Mouse (Mus musculus) forebrain, embryonic 15.5 days (tissue): Measurements from ENCODE around the gene C1qb. TPM values are rescaled to one million over a fixed set of nuclear protein-coding genes. Genes with fewer than 3 reads are reported as not detected.

Source experiments
- ATAC-seq: fragments of 200-750 bp; cut with Nextera tagmentation; replicated peaks from 2 replicates; pipeline ENCODE4 v1.8.0; 2017; ENCODE audit warnings: mild to moderate bottlenecking, moderate TSS enrichment, moderate library complexity
- H3K27ac ChIP-seq: fragments of 300-500 bp; sonication (generic); replicated peaks from 2 replicates; pipeline ENCODE4 v1.5.1; 2015; ENCODE audit warnings: mild to moderate bottlenecking, inconsistent platforms
- H3K27me3 ChIP-seq: fragments of 300-500 bp; sonication (generic); 2 replicates; pipeline ENCODE4 v1.6.1; 2015; ENCODE audit warnings: inconsistent platforms
- H3K36me3 ChIP-seq: fragments of 300-500 bp; sonication (generic); 2 replicates; pipeline ENCODE4 v1.6.1; 2015; ENCODE audit warnings: mild to moderate bottlenecking, inconsistent platforms
- H3K4me1 ChIP-seq: fragments of 300-500 bp; sonication (generic); 2 replicates; pipeline ENCODE4 v1.6.1; 2015; ENCODE audit warnings: inconsistent platforms
- H3K4me2 ChIP-seq: fragments of 300-500 bp; sonication (generic); replicated peaks from 2 replicates; pipeline ENCODE4 v1.6.1; 2015; ENCODE audit warnings: mild to moderate bottlenecking, inconsistent platforms
- H3K4me3 ChIP-seq: fragments of 300-500 bp; sonication (generic); 2 replicates; pipeline ENCODE4 v1.5.1; 2015; ENCODE audit warnings: mild to moderate bottlenecking, inconsistent platforms
- H3K9ac ChIP-seq: fragments of 300-500 bp; sonication (generic); replicated peaks from 2 replicates; pipeline ENCODE4 v1.6.1; 2015; ENCODE audit warnings: mild to moderate bottlenecking, inconsistent platforms
- H3K9me3 ChIP-seq: fragments of 300-500 bp; sonication (generic); 2 replicates; pipeline ENCODE4 v1.6.1; 2016; ENCODE audit warnings: inconsistent platforms
- WGBS: fragments of 180-500 bp; shearing (Covaris S2); methylation state at CpG from one replicate; pipeline ENCODE4 v1.1.7; 2015; ENCODE audit warnings: mixed read lengths; 5-methylcytosine and 5-hydroxymethylcytosine counted together
- polyA plus RNA-seq: library from polyadenylated mRNA; unstranded; fragments of >200 nt; fragmentation: Nextera tagmentation; extraction: Ambion mirVana; gene quantifications from 2 replicates; pipeline ENCODE4 v1.2.1, GENCODE M21; 2015

The C1qb gene
- polyA plus RNA-seq, 1 experiment from 2014 or later: 30.5 TPM

DNA sequence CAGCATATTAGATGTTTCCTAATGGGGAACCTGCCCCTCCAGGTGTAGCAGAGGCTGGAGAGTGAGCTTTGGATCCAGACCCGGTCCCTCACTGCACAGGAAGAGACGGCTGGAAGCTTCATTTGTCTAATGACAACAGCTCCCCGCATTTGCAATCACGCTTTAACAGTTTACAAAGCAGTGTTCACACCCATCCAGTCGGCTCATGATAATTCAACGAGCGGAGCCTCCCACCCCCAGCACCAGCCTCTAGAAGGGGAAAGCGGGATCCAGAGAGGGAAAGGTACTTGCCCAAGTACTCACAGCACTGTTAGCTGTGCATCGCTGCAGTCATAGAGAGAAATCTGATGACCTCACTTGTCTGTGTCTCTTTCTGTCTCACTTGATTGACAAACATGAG is 47.5 kb downstream of the C1qb start:
- WGBS: 23% methylated on average over 9 of the region's 9 CpGs
- Histone ChIP-seq H3K36me3 (no peaks in the 10 kb centered on the region), H3K4me1 (peaks cover 42% of the 10 kb centered on the region), H3K4me3 (no peak overlapping the region), H3K27ac (no peak overlapping the region), H3K9me3 (no peaks in the 10 kb centered on the region), H3K27me3 (no peaks in the 10 kb centered on the region), H3K9ac (no peak overlapping the region), H3K4me2 (no peak overlapping the region)
- no peak for ATAC-seq

GRCm38 (mm10) chr4:136838026-136838425 is 48.0 kb downstream of the C1qb start:
- ATAC-seq: no peak
- no peaks in the 10 kb centered on the region for H3K9me3 ChIP-seq
- H3K27me3 ChIP-seq: no peaks in the 10 kb centered on the region
- H3K4me3 ChIP-seq: no peak overlapping the region
- H3K9ac ChIP-seq: no peak overlapping the region
- no peak overlapping the region for H3K27ac ChIP-seq
- 50% methylated on average over 9 of the region's 9 CpGs for WGBS
- no peaks in the 10 kb centered on the region for H3K36me3 ChIP-seq
- peaks cover 46% of the 10 kb centered on the region for H3K4me1 ChIP-seq
- no peak overlapping the region for H3K4me2 ChIP-seq

GRCm38 (mm10) chr4:136836387-136836931 is 49.5 kb downstream of the C1qb start:
- Histone ChIP-seq H3K4me2 (peak overlapping the region; percentile 85), H3K36me3 (no peaks in the 10 kb centered on the region), H3K4me3 (peak overlapping the region; percentile 62), H3K9me3 (no peaks in the 10 kb centered on the region), H3K27ac (peak overlapping the region; percentile 100), H3K4me1 (peaks cover 56% of the 10 kb centered on the region), H3K27me3 (no peaks in the 10 kb centered on the region), H3K9ac (peak overlapping the region; percentile 92)
- under 1% methylated on average over 27 of the region's 27 CpGs for WGBS
- ATAC-seq: peak; percentile 73

DNA sequence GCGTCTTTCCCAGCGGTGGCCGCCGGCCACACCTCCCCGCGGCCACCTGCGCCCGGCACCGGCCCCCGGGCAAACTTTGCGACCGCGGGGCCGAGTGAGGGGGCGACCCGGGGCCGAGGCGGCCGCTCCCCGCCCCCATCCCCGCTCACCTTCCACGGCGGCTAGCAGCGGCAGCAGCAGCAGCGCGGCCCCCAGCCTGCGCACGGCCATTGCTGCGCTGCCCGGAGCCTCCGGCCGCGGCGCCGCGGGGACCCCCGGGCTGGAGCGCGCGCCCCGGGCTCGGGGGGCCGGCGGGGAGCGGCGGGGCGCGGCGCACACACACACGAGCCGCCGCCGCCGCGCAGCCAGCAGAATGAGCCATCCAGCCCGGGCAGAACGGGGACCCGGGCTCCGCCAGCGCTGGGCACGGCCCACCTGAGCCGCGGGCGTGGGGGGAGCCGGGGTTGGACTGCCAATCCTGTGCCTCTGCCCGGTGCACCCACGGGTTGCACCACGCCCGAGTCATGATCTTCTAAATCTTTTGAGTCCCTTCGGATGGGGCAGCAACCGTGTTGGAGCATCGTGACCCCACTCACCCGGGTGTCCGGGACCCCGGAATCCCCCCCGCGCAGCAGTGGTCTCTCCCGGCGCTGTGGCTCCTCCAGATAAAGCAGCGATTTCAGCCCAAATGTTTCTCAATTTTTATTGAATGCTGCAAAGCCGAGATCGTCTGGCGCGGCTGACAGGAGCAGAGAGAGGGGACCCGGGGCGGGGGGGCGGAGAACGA is 50.2 kb downstream of the C1qb start, which contains the start of gene Ephb2:
Gene Ephb2, minus strand, starts transcription at position 368 of the 766 bp plus-strand sequence.
- WGBS: 1% methylated on average over 85 of the region's 88 CpGs
- Histone ChIP-seq H3K4me1 (peaks cover 59% of the 10 kb centered on the region), H3K27me3 (no peaks in the 10 kb centered on the region), H3K27ac (peak within 1 kb of the TSS; percentile 100), H3K9me3 (no peaks in the 10 kb centered on the region), H3K4me3 (peak within 1 kb of the TSS; percentile 62), H3K4me2 (peak within 1 kb of the TSS; percentile 85), H3K36me3 (no peaks in the 10 kb centered on the region), H3K9ac (peak within 1 kb of the TSS; percentile 92)
- peak; percentile 85 for ATAC-seq

DNA sequence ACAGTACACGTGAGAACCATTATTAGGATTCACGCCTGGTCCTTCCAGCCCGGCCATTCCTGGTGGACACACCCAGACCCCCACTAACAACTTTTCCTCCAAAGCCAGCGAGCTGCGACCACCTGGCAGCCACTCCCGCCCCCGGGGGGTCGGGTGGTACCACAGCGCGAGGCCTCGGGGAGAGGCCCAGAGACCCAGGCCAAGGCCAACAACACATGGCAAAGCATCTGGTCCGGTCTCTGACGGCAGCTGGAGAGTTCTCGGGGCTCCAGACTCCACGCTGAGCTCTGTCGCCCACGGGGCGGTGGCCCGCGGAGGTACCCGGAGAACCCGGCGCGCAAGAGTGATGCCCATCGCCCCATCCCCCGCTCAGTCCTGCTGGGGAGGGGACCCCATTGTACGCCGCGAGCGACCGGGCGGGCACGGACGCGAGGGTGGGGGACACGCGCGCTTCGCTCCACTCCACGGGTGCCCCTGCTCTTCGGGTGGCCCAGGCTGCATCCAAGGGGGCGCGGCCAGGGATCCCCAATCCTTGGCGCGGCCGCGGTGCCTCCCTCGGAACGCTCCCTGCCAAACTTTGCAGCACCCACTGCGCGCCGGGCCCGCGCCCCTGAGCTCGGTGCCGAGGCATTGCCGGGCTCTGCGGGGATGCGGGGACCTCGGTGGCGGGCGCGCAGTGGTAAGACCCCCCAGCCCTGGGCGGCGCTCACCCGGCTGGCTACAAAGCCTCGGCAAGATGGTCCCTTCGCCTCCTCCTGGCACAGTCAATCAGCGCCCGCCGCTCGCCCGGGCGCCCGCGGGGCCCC is 51.0 kb downstream of the C1qb start:
- H3K9me3 ChIP-seq: no peaks in the 10 kb centered on the region
- peaks cover 66% of the 10 kb centered on the region for H3K4me1 ChIP-seq
- peak; percentile 21; the same call in 1 of the 2 replicates for ATAC-seq
- peak overlapping the region; percentile 62 for H3K4me3 ChIP-seq
- no peaks in the 10 kb centered on the region for H3K36me3 ChIP-seq
- peak overlapping the region; percentile 100 for H3K27ac ChIP-seq
- WGBS: under 1% methylated on average over 70 of the region's 76 CpGs
- H3K9ac ChIP-seq: peak overlapping the region; percentile 92
- H3K27me3 ChIP-seq: no peaks in the 10 kb centered on the region
- peak overlapping the region; percentile 85 for H3K4me2 ChIP-seq

DNA sequence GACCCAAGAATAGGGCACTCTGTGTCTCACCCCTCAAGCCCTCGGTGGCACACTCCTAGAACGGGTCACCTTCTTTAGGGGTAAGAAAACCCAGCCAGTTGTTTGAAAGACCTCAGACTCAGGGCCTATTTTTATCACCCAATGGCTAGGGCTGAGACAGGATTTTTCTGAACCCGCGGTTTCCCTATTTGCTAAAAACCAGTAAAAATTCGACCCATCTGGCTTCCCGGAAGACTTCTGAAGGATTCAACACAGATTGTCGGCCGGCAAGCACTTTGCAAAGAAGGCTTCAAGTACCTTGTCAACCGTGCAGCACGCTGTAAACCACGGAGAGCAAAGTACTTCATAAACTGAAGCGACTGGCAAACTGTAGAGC is 51.6 kb downstream of the C1qb start:
- Histone ChIP-seq H3K9me3 (no peaks in the 10 kb centered on the region), H3K9ac (peak overlapping the region; percentile 92), H3K36me3 (no peaks in the 10 kb centered on the region), H3K4me3 (peak overlapping the region; percentile 62), H3K27me3 (no peaks in the 10 kb centered on the region), H3K4me1 (peaks cover 72% of the 10 kb centered on the region), H3K4me2 (peak overlapping the region; percentile 85), H3K27ac (peak overlapping the region; percentile 100)
- ATAC-seq: no peak
- 3% methylated on average over 12 of the region's 12 CpGs for whole genome bisulfite sequencing

DNA sequence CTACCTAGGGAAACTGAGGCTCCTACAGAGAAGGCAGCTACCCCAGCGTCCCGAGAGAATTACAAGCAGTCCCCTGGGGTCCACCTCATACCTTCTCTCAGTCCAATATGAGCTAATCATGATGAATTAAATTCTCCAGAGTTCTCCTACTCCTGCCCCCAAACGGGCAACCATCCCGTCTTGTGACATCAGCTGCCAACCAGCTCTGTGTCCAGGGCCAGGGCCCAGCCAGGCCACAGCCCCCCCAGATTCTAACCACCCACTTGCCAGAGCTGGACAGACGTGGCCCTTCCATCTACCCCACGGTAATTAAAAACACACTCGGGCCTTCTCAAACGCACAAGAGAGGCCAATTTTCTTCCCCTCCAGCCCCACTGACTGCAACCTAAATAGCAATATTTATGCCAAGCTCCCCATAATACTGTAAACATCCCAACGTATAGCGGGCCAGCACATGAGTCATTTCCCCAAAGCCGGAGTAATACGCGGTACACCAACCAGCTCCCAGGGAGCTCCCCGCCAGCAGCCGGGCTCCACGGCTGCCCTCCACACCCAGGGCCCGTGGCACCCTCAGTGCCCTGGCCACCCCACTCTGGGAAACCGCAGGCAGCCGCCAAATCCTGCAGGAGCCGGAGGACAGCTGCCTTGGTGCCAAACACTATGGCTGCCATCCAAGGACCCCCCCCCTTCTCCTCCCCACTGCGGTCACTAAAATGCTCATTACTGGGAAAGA is 52.2 kb downstream of the C1qb start:
- Histone ChIP-seq H3K36me3 (no peaks in the 10 kb centered on the region), H3K27me3 (no peaks in the 10 kb centered on the region), H3K4me1 (peaks cover 78% of the 10 kb centered on the region), H3K9me3 (no peaks in the 10 kb centered on the region), H3K27ac (peak overlapping the region; percentile 100), H3K4me3 (peak overlapping the region; percentile 62), H3K9ac (peak overlapping the region; percentile 92), H3K4me2 (peak overlapping the region; percentile 85)
- ATAC-seq: no peak
- 19% methylated on average over 21 of the region's 21 CpGs for WGBS

DNA sequence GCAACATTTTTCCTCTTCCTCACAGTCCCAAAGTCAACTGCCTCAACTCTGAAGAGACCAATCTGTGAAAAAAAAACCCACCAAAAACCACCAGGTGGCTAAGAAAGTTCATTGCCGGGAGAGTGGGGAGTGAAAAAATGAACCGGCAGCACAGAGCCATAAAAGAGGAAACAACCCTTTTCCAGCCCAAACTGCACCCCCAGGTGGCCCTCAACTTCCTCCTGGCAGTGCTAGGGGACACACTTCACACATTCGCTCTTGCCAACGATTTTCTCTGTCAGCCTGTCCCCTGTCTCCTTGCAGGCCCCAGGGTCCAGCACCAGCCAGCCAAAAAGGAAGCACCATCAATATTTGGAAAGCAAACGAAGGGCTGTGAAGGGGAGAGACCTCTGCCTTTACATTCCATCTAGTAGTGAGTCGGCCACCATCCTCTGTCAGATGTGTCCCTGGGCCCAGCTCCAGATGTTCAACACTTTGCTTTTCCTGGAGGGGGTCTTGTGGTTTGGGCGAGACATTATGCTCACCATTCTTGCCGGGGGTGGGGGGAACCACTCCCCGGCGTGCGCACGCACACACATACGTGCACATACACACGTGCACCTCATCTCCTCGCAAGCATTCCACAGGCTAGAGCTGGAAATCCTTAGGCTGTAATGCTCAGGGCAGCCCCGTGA is 53.3 kb downstream of the C1qb start:
- Histone ChIP-seq H3K4me2 (peak overlapping the region; percentile 85), H3K27me3 (no peaks in the 10 kb centered on the region), H3K4me3 (0 out of 2 replicates have a peak overlapping the region, but pooled peaks have one; percentile 1), H3K9ac (0 out of 2 replicates have a peak overlapping the region, but pooled peaks have one; percentile 92), H3K27ac (no peak overlapping the region), H3K36me3 (no peaks in the 10 kb centered on the region), H3K9me3 (no peaks in the 10 kb centered on the region), H3K4me1 (peaks cover 71% of the 10 kb centered on the region)
- 74% methylated on average over 16 of the region's 16 CpGs for WGBS
- ATAC-seq: no peak

GRCm38 (mm10) chr4:136830272-136830823 is 55.6 kb downstream of the C1qb start:
- Histone ChIP-seq H3K4me3 (no peak overlapping the region), H3K4me1 (peaks cover 68% of the 10 kb centered on the region), H3K27ac (no peak overlapping the region), H3K4me2 (no peak overlapping the region), H3K9me3 (no peaks in the 10 kb centered on the region), H3K9ac (no peak overlapping the region), H3K27me3 (no peaks in the 10 kb centered on the region), H3K36me3 (no peaks in the 10 kb centered on the region)
- no peak for ATAC-seq
- WGBS: 58% methylated on average over 9 of the region's 9 CpGs
